Mouse (Mus musculus): ENCODE results near the gene P3h1. TPM values are rescaled to one million over a fixed set of nuclear protein-coding genes. Genes with fewer than 3 reads are reported as not detected.
"Not testable (repeated sequence)": the region's sequence is repeated elsewhere in the genome, so short reads cannot be mapped to it uniquely, and the experiment has no call there.

Gene P3h1
- polyA plus RNA-seq, 1 experiment, result 30.6 TPM

- DNase-seq (ENCODE audit: low spot score), result no peak
These were observed 42.5 kb downstream of the P3h1 start for GRCm38 (mm10) chr4:119275226-119275625.

GRCm38 (mm10) chr4:119275726-119276125, 43.0 kb downstream of the P3h1 start:
- DNase-seq (ENCODE audit: low spot score), result no peak

- not testable (repeated sequence) for DNase-seq (ENCODE audit: low spot score)
These were observed 46.1 kb downstream of the P3h1 start for GRCm38 (mm10) chr4:119278784-119279183.

- DNase-seq (ENCODE audit: low spot score), result no peak
These were observed 52.1 kb downstream of the P3h1 start for GRCm38 (mm10) chr4:119284861-119285260.

- no peak for DNase-seq (ENCODE audit: low spot score)
These were observed 52.6 kb downstream of the P3h1 start for GRCm38 (mm10) chr4:119285336-119285735.

- no peak for DNase-seq (ENCODE audit: low spot score)
These were observed 59.2 kb downstream of the P3h1 start for GRCm38 (mm10) chr4:119291921-119292320.

GRCm38 (mm10) chr4:119292771-119293573, 60.3 kb downstream of the P3h1 start:
- DNase-seq (ENCODE audit: low spot score), result peak; percentile 27

- DNase-seq (ENCODE audit: low spot score), result peak; percentile 24
These were observed 61.0 kb downstream of the P3h1 start for GRCm38 (mm10) chr4:119293574-119294258.

GRCm38 (mm10) chr4:119294415-119295133, 61.9 kb downstream of the P3h1 start, which contains the start of gene Ybx1:
TSS of gene Ybx1 (minus strand) at chr4:119294604.
- peak; percentile 99 for DNase-seq (ENCODE audit: low spot score)

- no peak for DNase-seq (ENCODE audit: low spot score)
These were observed 62.4 kb downstream of the P3h1 start for GRCm38 (mm10) chr4:119295134-119295453.

GRCm38 (mm10) chr4:119297361-119297760, 64.6 kb downstream of the P3h1 start:
- DNase-seq (ENCODE audit: low spot score), result no peak

Other genes starting within 250 kb of the P3h1 start
- 36.2 and 38.7 TPM in 2 replicates for gene Slc2a1, start 124.2 kb upstream of the P3h1 start, polyA plus RNA-seq (2012; rRNA removed)
- 8.9 and 9.7 TPM in 2 replicates for gene Zfp691, start 58.7 kb upstream of the P3h1 start, polyA plus RNA-seq (2012; rRNA removed)
- gene Ermap, start 42.9 kb upstream of the P3h1 start, polyA plus RNA-seq (2012; rRNA removed), result 0.15 and 0.33 TPM in 2 replicates
- gene Svbp, start 37.6 kb upstream of the P3h1 start, polyA plus RNA-seq (2012; rRNA removed), result 48.0 and 51.4 TPM in 2 replicates
- 0.29 and 0.43 TPM in 2 replicates for gene Tmem269, start 14.7 kb upstream of the P3h1 start, polyA plus RNA-seq (2012; rRNA removed)
- gene AU022252, start 203 bp upstream of the P3h1 start, polyA plus RNA-seq (2012; rRNA removed), result 8.8 TPM in 2 replicates
- 0.54 and 0.59 TPM in 2 replicates for gene Cldn19, start 22.5 kb downstream of the P3h1 start, polyA plus RNA-seq (2012; rRNA removed)
- gene Ybx1, start 61.7 kb downstream of the P3h1 start, polyA plus RNA-seq (2012; rRNA removed), result 312 and 444 TPM in 2 replicates
- gene Ppih, start 87.6 kb downstream of the P3h1 start, polyA plus RNA-seq (2012; rRNA removed), result 21.0 and 28.4 TPM in 2 replicates
- gene Ccdc30, start 182.6 kb downstream of the P3h1 start, polyA plus RNA-seq (2012; rRNA removed), result 0.98 and 1.7 TPM in 2 replicates
- gene Ppcs, start 189.5 kb downstream of the P3h1 start, polyA plus RNA-seq (2012; rRNA removed), result 29.4 and 31.5 TPM in 2 replicates
- gene Zmynd12, start 189.9 kb downstream of the P3h1 start, polyA plus RNA-seq (2012; rRNA removed), result 1.3 and 1.9 TPM in 2 replicates

Data from urinary bladder, adult 2 months (tissue).